Mouse (Mus musculus) forebrain, embryonic 13.5 days (tissue): ENCODE measurements around the gene Dab2ip. TPM values are rescaled to one million over a fixed set of nuclear protein-coding genes. Genes with fewer than 3 reads are reported as not detected.

Experiments used
- ATAC-seq: fragments of 200-750 bp; cut with Nextera tagmentation; 2 replicates; pipeline ENCODE4 v1.8.0; 2017
- H3K27ac ChIP-seq: fragments of 300-500 bp; sonication (generic); 2 replicates; pipeline ENCODE4 v1.5.1; 2015; ENCODE audit warnings: inconsistent platforms, mild to moderate bottlenecking, moderate library complexity
- H3K27me3 ChIP-seq: fragments of 300-500 bp; sonication (generic); 2 replicates; pipeline ENCODE4 v1.6.1; 2015; ENCODE audit warnings: mild to moderate bottlenecking, inconsistent platforms
- H3K36me3 ChIP-seq: fragments of 300-500 bp; sonication (generic); 2 replicates; pipeline ENCODE4 v1.6.1; 2015; ENCODE audit warnings: mild to moderate bottlenecking, inconsistent platforms; ENCODE audit not compliant: poor library complexity, severe bottlenecking
- H3K4me1 ChIP-seq: fragments of 300-500 bp; sonication (generic); 2 replicates; pipeline ENCODE4 v1.6.1; 2015; ENCODE audit warnings: inconsistent platforms
- H3K4me2 ChIP-seq: fragments of 300-500 bp; sonication (generic); 2 replicates; pipeline ENCODE4 v1.6.1; 2015; ENCODE audit warnings: inconsistent platforms, mild to moderate bottlenecking, moderate library complexity
- H3K4me3 ChIP-seq: fragments of 300-500 bp; sonication (generic); 2 replicates; pipeline ENCODE4 v1.5.1; 2015; ENCODE audit warnings: mild to moderate bottlenecking, inconsistent platforms
- H3K9ac ChIP-seq: fragments of 300-500 bp; sonication (generic); 2 replicates; pipeline ENCODE4 v1.6.1; 2015; ENCODE audit warnings: mild to moderate bottlenecking, inconsistent platforms
- H3K9me3 ChIP-seq: fragments of 300-500 bp; sonication (generic); replicated peaks from 2 replicates; pipeline ENCODE4 v1.6.1; 2016; ENCODE audit warnings: inconsistent platforms
- WGBS: fragments of 180-500 bp; shearing (Covaris S2); methylation state at CpG from one replicate; pipeline ENCODE4 v1.1.7; 2015; 5-methylcytosine and 5-hydroxymethylcytosine counted together
- polyA plus RNA-seq: library from polyadenylated mRNA; unstranded; fragments of >200 nt; fragmentation: Nextera tagmentation; extraction: Ambion mirVana; gene quantifications from 2 replicates; pipeline ENCODE4 v1.2.1, GENCODE M21; 2015

Gene Dab2ip
- polyA plus RNA-seq, 1 experiment from 2014 or later, result 27.4 TPM

DNA sequence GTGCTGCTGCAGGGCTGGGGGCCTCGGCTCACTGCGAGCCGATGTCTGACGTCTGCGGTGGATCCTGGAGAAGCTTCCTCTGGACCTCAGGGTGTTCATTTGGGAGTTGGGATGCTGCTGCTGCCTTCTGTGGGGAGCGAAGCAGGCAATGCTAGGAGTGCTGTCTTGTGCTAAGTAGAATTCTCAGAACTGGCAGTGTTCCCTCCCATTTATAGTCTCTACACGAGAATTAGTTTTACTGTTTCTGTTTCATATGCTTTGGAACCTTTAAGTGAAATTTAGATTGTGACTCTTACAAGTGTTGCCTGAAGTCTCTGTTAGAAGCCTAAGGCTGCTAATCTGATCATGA lies 138.1 kb downstream of the Dab2ip start:
- H3K36me3 ChIP-seq, result no peaks in the 10 kb centered on the region
- peak overlapping the region; percentile 22; the same call in 1 of the 2 replicates for H3K9ac ChIP-seq
- H3K4me2 ChIP-seq, result 0 out of 2 replicates have a peak overlapping the region, but pooled peaks have one; percentile 34
- H3K4me1 ChIP-seq, result peaks cover 73% of the 10 kb centered on the region
- no peak for ATAC-seq
- no peak overlapping the region for H3K4me3 ChIP-seq
- WGBS, result 69% methylated on average over 7 of the region's 7 CpGs
- H3K27ac ChIP-seq, result no peak overlapping the region
- no peaks in the 10 kb centered on the region for H3K9me3 ChIP-seq
- H3K27me3 ChIP-seq, result no peaks in the 10 kb centered on the region

DNA sequence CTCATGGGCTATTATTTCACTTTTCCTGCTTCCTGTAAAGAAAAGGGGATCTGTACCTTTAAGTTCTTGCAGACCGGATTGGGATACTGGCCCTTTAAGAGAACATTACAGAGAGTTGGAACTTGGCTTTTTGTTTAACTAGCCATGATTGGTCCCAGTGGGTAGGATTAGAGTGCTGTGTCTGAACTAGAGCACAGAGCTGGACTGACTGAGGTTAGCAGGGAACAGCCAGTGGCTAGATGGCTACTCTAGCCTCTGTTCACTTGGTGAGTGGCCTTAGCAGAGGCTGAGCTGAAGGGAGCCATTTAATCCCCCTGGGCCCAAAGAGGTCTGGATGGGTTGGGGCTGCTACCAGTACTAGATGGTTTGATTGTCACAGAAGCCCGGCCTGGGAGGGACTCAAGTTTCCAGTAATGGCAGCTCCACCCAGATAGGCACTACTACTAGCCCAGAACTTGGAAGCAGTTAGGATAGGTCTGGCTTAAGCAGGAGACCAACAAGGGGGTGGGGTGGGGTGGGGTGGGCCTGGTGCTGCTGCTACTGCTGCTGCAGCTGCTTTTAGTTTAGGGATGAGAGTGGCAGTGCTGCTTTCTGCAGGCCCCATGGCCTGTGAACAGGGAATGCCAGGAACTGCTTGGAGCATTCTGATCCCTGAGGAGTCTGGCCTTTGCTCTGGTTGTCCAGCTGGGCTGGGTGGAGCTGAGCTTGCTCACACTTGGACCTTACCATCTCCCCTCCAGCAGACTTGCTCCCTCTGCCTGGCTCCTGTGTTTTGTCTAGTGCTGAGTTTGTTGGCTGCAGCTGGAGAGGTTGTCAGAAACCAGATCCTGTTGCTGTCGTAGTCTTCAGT lies 138.7 kb downstream of the Dab2ip start:
- Histone ChIP-seq H3K36me3 (no peaks in the 10 kb centered on the region), H3K4me3 (no peak overlapping the region), H3K9ac (no peak overlapping the region; the same call in 1 of the 2 replicates), H3K4me2 (peak overlapping the region; percentile 34; the same call in 1 of the 2 replicates), H3K4me1 (peaks cover 70% of the 10 kb centered on the region), H3K9me3 (no peaks in the 10 kb centered on the region), H3K27ac (peak overlapping the region; percentile 40; the same call in 1 of the 2 replicates), H3K27me3 (no peaks in the 10 kb centered on the region)
- no peak; the same call in 1 of the 2 replicates for ATAC-seq
- 33% methylated on average over 3 of the region's 3 CpGs for WGBS

- Histone ChIP-seq H3K4me2 (no peak overlapping the region), H3K36me3 (no peaks in the 10 kb centered on the region), H3K4me1 (peaks cover 70% of the 10 kb centered on the region), H3K27me3 (no peaks in the 10 kb centered on the region), H3K9me3 (no peaks in the 10 kb centered on the region), H3K4me3 (no peak overlapping the region), H3K27ac (no peak overlapping the region), H3K9ac (no peak overlapping the region)
- 93% methylated on average over 3 of the region's 3 CpGs for WGBS
- no peak for ATAC-seq
These were observed 139.7 kb downstream of the Dab2ip start for GRCm38 (mm10) chr2:35697768-35698167.

GRCm38 (mm10) chr2:35700966-35701365 lies 142.9 kb downstream of the Dab2ip start:
- Histone ChIP-seq H3K36me3 (peaks cover 8% of the 10 kb centered on the region; the same call in 1 of the 2 replicates), H3K27ac (peak overlapping the region; percentile 12; the same call in 1 of the 2 replicates), H3K4me2 (no peak overlapping the region), H3K4me1 (peaks cover 46% of the 10 kb centered on the region), H3K4me3 (no peak overlapping the region), H3K9ac (no peak overlapping the region), H3K9me3 (no peaks in the 10 kb centered on the region), H3K27me3 (no peaks in the 10 kb centered on the region)
- ATAC-seq, result no peak
- 92% methylated on average over 2 of the region's 2 CpGs for WGBS

- H3K36me3 ChIP-seq, result peaks cover 8% of the 10 kb centered on the region; the same call in 1 of the 2 replicates
- no peaks in the 10 kb centered on the region for H3K27me3 ChIP-seq
- WGBS, result 96% methylated on average over 7 of the region's 7 CpGs
- H3K4me1 ChIP-seq, result peaks cover 40% of the 10 kb centered on the region
- no peak overlapping the region for H3K9ac ChIP-seq
- no peaks in the 10 kb centered on the region for H3K9me3 ChIP-seq
- H3K4me2 ChIP-seq, result no peak overlapping the region
- peak overlapping the region; percentile 59; the same call in 1 of the 2 replicates for H3K27ac ChIP-seq
- no peak overlapping the region for H3K4me3 ChIP-seq
- ATAC-seq, result no peak
These were observed 143.9 kb downstream of the Dab2ip start for GRCm38 (mm10) chr2:35702001-35702400.

GRCm38 (mm10) chr2:35702608-35703007 lies 144.5 kb downstream of the Dab2ip start:
- no peak overlapping the region for H3K9ac ChIP-seq
- H3K27ac ChIP-seq, result peak overlapping the region; percentile 59
- H3K4me3 ChIP-seq, result no peak overlapping the region
- H3K4me2 ChIP-seq, result no peak overlapping the region
- peaks cover 37% of the 10 kb centered on the region for H3K4me1 ChIP-seq
- 24% methylated on average over 6 of the region's 6 CpGs for WGBS
- no peaks in the 10 kb centered on the region for H3K27me3 ChIP-seq
- H3K9me3 ChIP-seq, result no peaks in the 10 kb centered on the region
- peaks cover 13% of the 10 kb centered on the region; the same call in 1 of the 2 replicates for H3K36me3 ChIP-seq
- peak; percentile 31; the same call in 1 of the 2 replicates for ATAC-seq

GRCm38 (mm10) chr2:35703241-35703640 lies 145.2 kb downstream of the Dab2ip start:
- Histone ChIP-seq H3K4me3 (no peak overlapping the region), H3K4me2 (no peak overlapping the region), H3K4me1 (peaks cover 37% of the 10 kb centered on the region), H3K27ac (peak overlapping the region; percentile 59; the same call in 1 of the 2 replicates), H3K9me3 (no peaks in the 10 kb centered on the region), H3K36me3 (peaks cover 19% of the 10 kb centered on the region), H3K9ac (no peak overlapping the region), H3K27me3 (no peaks in the 10 kb centered on the region)
- WGBS, result 96% methylated on average over 3 of the region's 3 CpGs
- no peak for ATAC-seq

DNA sequence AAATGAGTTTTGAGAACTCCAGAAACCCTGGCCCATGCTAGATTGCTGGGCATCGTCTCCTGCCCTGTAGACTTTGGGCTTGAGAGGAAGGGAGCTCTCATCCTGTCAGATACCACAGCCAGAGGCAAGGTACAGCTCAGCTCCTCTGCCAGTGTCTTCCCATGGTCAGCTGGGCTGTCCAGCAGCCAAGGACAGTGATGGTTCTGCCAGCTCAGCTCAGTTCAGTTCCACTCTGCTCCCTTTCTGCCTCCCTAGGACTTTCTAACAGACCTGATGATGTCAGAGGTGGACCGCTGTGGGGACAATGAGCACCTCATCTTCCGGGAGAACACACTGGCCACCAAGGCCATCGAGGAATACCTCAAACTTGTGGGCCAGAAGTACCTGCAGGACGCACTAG lies 154.5 kb downstream of the Dab2ip start:
- no peak for ATAC-seq
- no peak overlapping the region for H3K9ac ChIP-seq
- H3K4me1 ChIP-seq, result peaks cover 11% of the 10 kb centered on the region; the same call in 1 of the 2 replicates
- H3K27me3 ChIP-seq, result no peaks in the 10 kb centered on the region
- H3K27ac ChIP-seq, result no peak overlapping the region
- H3K36me3 ChIP-seq, result peaks cover 98% of the 10 kb centered on the region
- WGBS, result 91% methylated on average over 5 of the region's 5 CpGs
- no peak overlapping the region for H3K4me2 ChIP-seq
- no peaks in the 10 kb centered on the region for H3K9me3 ChIP-seq
- no peak overlapping the region for H3K4me3 ChIP-seq

GRCm38 (mm10) chr2:35713460-35713859 lies 155.4 kb downstream of the Dab2ip start:
- Histone ChIP-seq H3K36me3 (peaks cover 98% of the 10 kb centered on the region), H3K9me3 (no peaks in the 10 kb centered on the region), H3K27me3 (no peaks in the 10 kb centered on the region)

DNA sequence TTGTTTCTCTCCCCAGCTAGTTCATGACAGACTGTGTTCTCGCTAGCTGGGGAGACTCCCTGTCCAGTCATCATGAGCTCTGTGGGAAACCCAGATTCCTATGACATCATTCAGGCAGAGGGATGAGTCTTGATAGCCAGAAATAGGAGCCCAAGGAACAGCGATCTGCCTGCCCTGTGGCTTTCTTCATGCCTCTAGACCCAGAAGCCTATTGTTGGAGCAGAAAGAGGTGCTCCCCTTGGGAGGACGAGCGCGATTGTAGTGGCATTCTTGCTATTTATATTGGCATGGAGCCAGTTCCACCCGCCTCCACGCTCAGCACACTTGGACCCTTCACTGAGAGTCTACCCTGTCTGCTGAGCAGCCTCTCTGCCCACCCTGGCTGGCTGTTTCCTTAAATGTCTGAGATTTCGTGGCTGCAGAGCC lies 156.7 kb downstream of the Dab2ip start:
- H3K36me3 ChIP-seq, result peaks cover 98% of the 10 kb centered on the region
- WGBS, result 46% methylated on average over 8 of the region's 8 CpGs
- no peaks in the 10 kb centered on the region for H3K9me3 ChIP-seq
- ATAC-seq, result 0 out of 2 replicates have a peak, but pooled peaks have one; percentile 27
- no peak overlapping the region for H3K9ac ChIP-seq
- H3K4me1 ChIP-seq, result peaks cover 11% of the 10 kb centered on the region; the same call in 1 of the 2 replicates
- no peak overlapping the region for H3K4me2 ChIP-seq
- no peaks in the 10 kb centered on the region for H3K27me3 ChIP-seq
- no peak overlapping the region for H3K27ac ChIP-seq
- H3K4me3 ChIP-seq, result no peak overlapping the region

More at GRCm38 (mm10) chr2:35713460-35713859, 155.4 kb downstream of the Dab2ip start:
- Histone ChIP-seq H3K27ac (no peak overlapping the region), H3K9ac (no peak overlapping the region), H3K4me3 (no peak overlapping the region), H3K4me2 (no peak overlapping the region), H3K4me1 (peaks cover 11% of the 10 kb centered on the region; the same call in 1 of the 2 replicates)
- WGBS, result 89% methylated on average over 7 of the region's 7 CpGs
- ATAC-seq, result no peak

DNA sequence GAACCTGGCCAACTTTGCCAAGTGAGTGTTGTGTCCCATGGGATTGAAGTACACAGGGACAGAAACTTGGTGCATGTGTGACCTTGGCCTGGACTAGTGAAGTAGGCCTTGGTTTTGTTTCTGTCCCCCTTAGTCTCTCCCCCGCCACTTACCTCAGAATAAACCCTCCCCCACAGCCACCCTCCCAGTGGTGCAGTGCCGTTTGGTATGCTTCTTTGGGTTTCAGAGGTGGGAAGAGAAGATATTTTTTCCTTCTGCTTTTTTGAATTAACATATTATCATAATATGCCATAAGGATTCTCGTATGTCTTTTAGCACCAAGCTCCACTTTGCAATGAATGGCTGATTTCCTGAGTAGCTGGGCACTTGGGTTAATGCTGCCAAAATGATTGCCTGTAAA lies 157.4 kb downstream of the Dab2ip start:
- Histone ChIP-seq H3K27me3 (no peaks in the 10 kb centered on the region), H3K36me3 (peaks cover 98% of the 10 kb centered on the region), H3K4me1 (peaks cover 11% of the 10 kb centered on the region; the same call in 1 of the 2 replicates), H3K9me3 (no peaks in the 10 kb centered on the region), H3K4me2 (no peak overlapping the region), H3K27ac (no peak overlapping the region), H3K4me3 (no peak overlapping the region), H3K9ac (no peak overlapping the region)
- 89% methylated on average over 3 of the region's 3 CpGs for WGBS
- no peak for ATAC-seq

DNA sequence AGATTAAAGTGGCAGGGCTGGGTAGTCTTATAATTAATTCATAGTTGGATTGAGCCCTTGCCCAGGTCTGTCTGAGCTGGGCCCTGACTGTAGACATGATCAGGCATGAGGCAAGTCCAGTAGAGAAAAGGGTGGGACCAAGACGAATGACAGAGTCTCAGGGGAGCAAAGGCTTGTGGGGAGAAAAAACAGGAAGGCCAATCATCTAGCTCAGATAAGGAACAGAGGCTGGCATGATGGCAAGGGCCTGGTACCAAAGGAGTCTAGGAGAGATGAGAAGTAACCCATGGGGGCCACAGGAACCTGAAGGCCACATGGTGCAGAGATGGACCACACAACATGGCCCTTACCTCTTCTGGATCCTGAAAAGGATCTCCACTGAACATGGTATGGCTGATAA lies 158.1 kb downstream of the Dab2ip start:
- ATAC-seq, result no peak
- Histone ChIP-seq H3K9ac (no peak overlapping the region), H3K36me3 (peaks cover 98% of the 10 kb centered on the region), H3K27ac (no peak overlapping the region), H3K4me3 (no peak overlapping the region), H3K27me3 (no peaks in the 10 kb centered on the region), H3K4me1 (peaks cover 11% of the 10 kb centered on the region; the same call in 1 of the 2 replicates), H3K9me3 (no peaks in the 10 kb centered on the region), H3K4me2 (no peak overlapping the region)
- 90% methylated on average over 1 of the region's 1 CpGs for WGBS
